ENCODE assay signal across 10 mouse cellular contexts in genomic region chr6:54906053-54907040, GRCm38 (mm10).
DNase-seq lines count a peak whose midpoint lies in the region; ATAC-seq and TF ChIP-seq lines count a peak whose summit lies in the region.
"Had no signal": no experiment of that assay in that cellular context is flagged by ENCODE, and none has a peak within 500 bp of the region (broad histone marks: within the 10 kb centered on the region; RNA-seq: fewer than 3 reads in every experiment).

No protein-coding gene starts in this region.

- TF ChIP-seq CTCF in midbrain, postnatal 0 days (IDR thresholded peaks at IDR 0.05) = no peak
- no peak for TF ChIP-seq CTCF in small intestine, adult 2 months (IDR thresholded peaks at IDR 0.05; ENCODE audit: extremely low read depth, insufficient read length, insufficient replicate concordance, low read depth, low read length)

- no peaks in the 10 kb centered on the region for H3K36me3 ChIP-seq in embryonic facial prominence, embryonic 13.5 days
- no peaks in the 10 kb centered on the region for H3K36me3 ChIP-seq in embryonic facial prominence, embryonic 10.5 days (replicated peaks)
- H3K36me3 ChIP-seq in midbrain, postnatal 0 days (ENCODE audit: insufficient read depth, low read length) = no peaks in the 10 kb centered on the region
- no peaks in the 10 kb centered on the region for H3K36me3 ChIP-seq in midbrain, embryonic 16.5 days (ENCODE audit: control insufficient read depth, insufficient read depth, low read length)
- H3K36me3 ChIP-seq in heart, embryonic 10.5 days = no peaks in the 10 kb centered on the region
- no peaks in the 10 kb centered on the region for H3K36me3 ChIP-seq in small intestine, adult 2 months (ENCODE audit: control insufficient read depth, insufficient read depth, low read length)
- H3K36me3 ChIP-seq: forebrain, embryonic 12.5 days had no signal

- ATAC-seq in embryonic facial prominence, embryonic 13.5 days (ENCODE audit: insufficient number of reproducible peaks, insufficient read depth, low FRiP score, low TSS enrichment, low read depth) = peak; percentile 59; the same call in 1 of the 2 replicates
- no peak for ATAC-seq in midbrain, postnatal 0 days (ENCODE audit: low FRiP score)
- no peak for ATAC-seq in midbrain, embryonic 16.5 days

- no peaks in the 10 kb centered on the region for H3K4me1 ChIP-seq in embryonic facial prominence, embryonic 13.5 days
- no peaks in the 10 kb centered on the region for H3K4me1 ChIP-seq in embryonic facial prominence, embryonic 10.5 days
- no peaks in the 10 kb centered on the region for H3K4me1 ChIP-seq in midbrain, postnatal 0 days (ENCODE audit: insufficient read depth, low read length)
- H3K4me1 ChIP-seq in midbrain, embryonic 16.5 days (ENCODE audit: control insufficient read depth, insufficient read depth, low read length) = no peaks in the 10 kb centered on the region
- no peaks in the 10 kb centered on the region for H3K4me1 ChIP-seq in heart, embryonic 10.5 days
- H3K4me1 ChIP-seq in small intestine, adult 2 months (ENCODE audit: control insufficient read depth, insufficient read depth, insufficient read length, low read length) = peaks cover 15% of the 10 kb centered on the region; the same call in 1 of the 2 replicates
- H3K4me1 ChIP-seq: forebrain, embryonic 12.5 days had no signal

- no peak for DNase-seq in embryonic facial prominence, embryonic 10.5 days (ENCODE audit: low spot score)
- DNase-seq in midbrain, postnatal 0 days (ENCODE audit: low spot score) = peak; percentile 2
- DNase-seq in heart, embryonic 10.5 days (ENCODE audit: low spot score) = peak; percentile 60
- DNase-seq in MN1 (ENCODE audit: low spot score) = no peak
- no peak for DNase-seq in embryo, embryonic 10.5 days (ENCODE audit: low spot score)
- DNase-seq: thymus, postnatal 36 days had no signal

- H3K27ac ChIP-seq in embryonic facial prominence, embryonic 13.5 days = no peak overlapping the region
- H3K27ac ChIP-seq in embryonic facial prominence, embryonic 10.5 days (replicated peaks) = no peak overlapping the region
- H3K27ac ChIP-seq in midbrain, postnatal 0 days (ENCODE audit: low read depth, low read length) = no peak overlapping the region
- H3K27ac ChIP-seq in midbrain, embryonic 16.5 days (ENCODE audit: low read length) = no peak overlapping the region
- no peak overlapping the region for H3K27ac ChIP-seq in heart, embryonic 10.5 days
- peak overlapping the region; percentile 49; the same call in 1 of the 2 replicates for H3K27ac ChIP-seq in small intestine, adult 2 months (ENCODE audit: insufficient read depth, low read depth, low read length)
- H3K27ac ChIP-seq: forebrain, embryonic 12.5 days had no signal

- no peaks in the 10 kb centered on the region for H3K27me3 ChIP-seq in embryonic facial prominence, embryonic 13.5 days
- H3K27me3 ChIP-seq in embryonic facial prominence, embryonic 10.5 days (replicated peaks; ENCODE audit: low read depth, poor library complexity, severe bottlenecking) = no peaks in the 10 kb centered on the region
- H3K27me3 ChIP-seq in midbrain, postnatal 0 days (ENCODE audit: insufficient read depth, low read length) = no peaks in the 10 kb centered on the region
- no peaks in the 10 kb centered on the region for H3K27me3 ChIP-seq in midbrain, embryonic 16.5 days (ENCODE audit: control insufficient read depth, insufficient read depth, low read depth, low read length)
- H3K27me3 ChIP-seq in heart, embryonic 10.5 days (ENCODE audit: insufficient read depth, poor library complexity, severe bottlenecking) = no peaks in the 10 kb centered on the region
- no peaks in the 10 kb centered on the region for H3K27me3 ChIP-seq in small intestine, adult 2 months (ENCODE audit: control insufficient read depth, insufficient read depth, low read length)
- H3K27me3 ChIP-seq: forebrain, embryonic 12.5 days had no signal

- H3K9me3 ChIP-seq in embryonic facial prominence, embryonic 13.5 days = no peaks in the 10 kb centered on the region
- no peaks in the 10 kb centered on the region for H3K9me3 ChIP-seq in embryonic facial prominence, embryonic 10.5 days
- no peaks in the 10 kb centered on the region for H3K9me3 ChIP-seq in midbrain, postnatal 0 days (ENCODE audit: low read length)
- no peaks in the 10 kb centered on the region for H3K9me3 ChIP-seq in midbrain, embryonic 16.5 days (replicated peaks; ENCODE audit: control insufficient read depth, low read length, poor library complexity, severe bottlenecking)
- H3K9me3 ChIP-seq in heart, embryonic 10.5 days = no peaks in the 10 kb centered on the region
- H3K9me3 ChIP-seq: forebrain, embryonic 12.5 days had no signal

- TF ChIP-seq POLR2A in small intestine, adult 2 months (IDR thresholded peaks at IDR 0.05; ENCODE audit: low read depth, low read length) = no peak

- no peak overlapping the region for H3K9ac ChIP-seq in embryonic facial prominence, embryonic 13.5 days
- H3K9ac ChIP-seq in midbrain, postnatal 0 days (replicated peaks; ENCODE audit: low read length, poor library complexity, severe bottlenecking) = no peak overlapping the region
- no peak overlapping the region for H3K9ac ChIP-seq in midbrain, embryonic 16.5 days (ENCODE audit: low read depth, low read length)
- H3K9ac ChIP-seq: forebrain, embryonic 12.5 days had no signal

- 82% methylated on average over 10 of the region's 10 CpGs for WGBS in embryonic facial prominence, embryonic 13.5 days
- WGBS in embryonic facial prominence, embryonic 10.5 days = 92% methylated on average over 10 of the region's 10 CpGs
- WGBS in midbrain, postnatal 0 days = 93% methylated on average over 10 of the region's 10 CpGs
- WGBS in midbrain, embryonic 16.5 days = 93% methylated on average over 10 of the region's 10 CpGs
- 88% methylated on average over 10 of the region's 10 CpGs for WGBS in heart, embryonic 10.5 days
- WGBS in small intestine, adult 2 months = 31% methylated on average over 10 of the region's 10 CpGs

- H3K4me3 ChIP-seq in embryonic facial prominence, embryonic 13.5 days = no peak overlapping the region
- H3K4me3 ChIP-seq in embryonic facial prominence, embryonic 10.5 days = no peak overlapping the region
- H3K4me3 ChIP-seq in midbrain, postnatal 0 days (ENCODE audit: low read depth, low read length) = no peak overlapping the region
- no peak overlapping the region for H3K4me3 ChIP-seq in midbrain, embryonic 16.5 days (ENCODE audit: low read depth, low read length)
- H3K4me3 ChIP-seq in heart, embryonic 10.5 days = no peak overlapping the region
- no peak overlapping the region for H3K4me3 ChIP-seq in small intestine, adult 2 months (ENCODE audit: low read depth, low read length)
- H3K4me3 ChIP-seq: forebrain, embryonic 12.5 days had no signal

- no peak overlapping the region for H3K4me2 ChIP-seq in embryonic facial prominence, embryonic 13.5 days
- no peak overlapping the region for H3K4me2 ChIP-seq in midbrain, postnatal 0 days (ENCODE audit: low read depth, low read length, poor library complexity, severe bottlenecking)
- no peak overlapping the region for H3K4me2 ChIP-seq in midbrain, embryonic 16.5 days (ENCODE audit: low read length)
- H3K4me2 ChIP-seq: forebrain, embryonic 12.5 days had no signal

Comparison
In these comparisons a context has a peak if more than half of its experiments do, and no peak if none do; other contexts are left out.
1. DNase-seq: peak in midbrain, postnatal 0 days (single experiment) and heart, embryonic 10.5 days (single experiment); none in embryonic facial prominence, embryonic 10.5 days (single experiment), MN1 (single experiment) and embryo, embryonic 10.5 days (single experiment).